Mouse (Mus musculus) kidney, adult 2 months (tissue): Measurements from ENCODE around the gene Cmtm3. TPM values are rescaled to one million over a fixed set of nuclear protein-coding genes. Genes with fewer than 3 reads are reported as not detected.
"Not testable (repeated sequence)": the region's sequence is repeated elsewhere in the genome, so short reads cannot be mapped to it uniquely, and the experiment has no call there.

Experiments used
- DNase-seq: peaks from one replicate; pipeline ENCODE4 v3.0.0; 2021
- H3K27ac ChIP-seq: fragments of 200-500 bp; 2 replicates; pipeline ENCODE4 v1.5.1; 2012; ENCODE audit warnings: low read depth, low read length, control low read depth, inconsistent platforms; ENCODE audit not compliant: insufficient read depth
- H3K27me3 ChIP-seq: fragments of 200-500 bp; replicated peaks from 2 replicates; pipeline ENCODE4 v1.6.1; 2012; ENCODE audit warnings: mild to moderate bottlenecking, moderate library complexity, low read length, inconsistent platforms; ENCODE audit not compliant: control insufficient read depth, insufficient read depth
- H3K36me3 ChIP-seq: fragments of 200-500 bp; 2 replicates; pipeline ENCODE4 v1.6.1; 2012; ENCODE audit warnings: mild to moderate bottlenecking, moderate library complexity, low read length, inconsistent platforms; ENCODE audit not compliant: control insufficient read depth, insufficient read depth
- H3K4me1 ChIP-seq: fragments of 200-500 bp; 2 replicates; pipeline ENCODE4 v1.6.1; 2011; ENCODE audit warnings: low read length; ENCODE audit not compliant: control insufficient read depth, insufficient read depth
- H3K4me3 ChIP-seq: fragments of 200-500 bp; 2 replicates; pipeline ENCODE4 v1.5.1; 2011; ENCODE audit warnings: mild to moderate bottlenecking, low read depth, low read length, control low read depth; ENCODE audit not compliant: insufficient read depth
- CTCF ChIP-seq: fragments of 200-500 bp; conservative IDR thresholded peaks from 2 replicates; pipeline ENCODE4 v1.5.1; 2011; ENCODE audit warnings: low read depth, mild to moderate bottlenecking, control low read depth, low read length, moderate library complexity, mixed read lengths; ENCODE audit not compliant: insufficient read depth, insufficient read length
- POLR2A ChIP-seq: fragments of 200-500 bp; IDR thresholded peaks from one replicate; pipeline ENCODE4 v1.6.1; 2011; ENCODE audit warnings: low read depth, low read length, control low read depth
- WGBS: fragments of 180-500 bp; shearing (Covaris S2); methylation state at CpG from one replicate; pipeline ENCODE4 v1.1.7; 2018; 5-methylcytosine and 5-hydroxymethylcytosine counted together
- polyA plus RNA-seq: library from polyadenylated mRNA; depleted of rRNA; stranded (reverse); fragments of >200 nt; gene quantifications from 2 replicates; pipeline ENCODE4 v1.2.3, GENCODE M21; 2012; rRNA removed

The Cmtm3 gene
- 53.3 and 60.4 TPM in 2 replicates for polyA plus RNA-seq

- Histone ChIP-seq H3K36me3 (no peaks in the 10 kb centered on the region), H3K27ac (peak within 1 kb of the TSS; percentile 72; the same call in 1 of the 2 replicates), H3K27me3 (no peaks in the 10 kb centered on the region), H3K4me3 (peak within 1 kb of the TSS; percentile 47), H3K4me1 (no peaks in the 10 kb centered on the region)
- peak; percentile 58 for DNase-seq
- TF ChIP-seq CTCF = no peak
- 19% methylated on average over 18 of the region's 18 CpGs for WGBS
Measured at GRCm38 (mm10) chr8:104339229-104339982, at the start of gene Cmtm3. TSS of gene Cmtm3 (plus strand) at chr8:104339410.

GRCm38 (mm10) chr8:104293081-104293480 is 46.1 kb upstream of the Cmtm3 start, which contains the start of gene Cmtm2a:
TSS of gene Cmtm2a (minus strand) at chr8:104293181.
- DNase-seq, H3K27ac ChIP-seq, H3K27me3 ChIP-seq, H3K4me3 ChIP-seq, H3K36me3 ChIP-seq, H3K4me1 ChIP-seq: not testable (repeated sequence)
- 91% methylated on average over 12 of the region's 12 CpGs for WGBS

GRCm38 (mm10) chr8:104294396-104294795 is 44.8 kb upstream of the Cmtm3 start:
- 78% methylated on average over 1 of the region's 1 CpGs for WGBS
- H3K27ac ChIP-seq = no peak overlapping the region
- no peak overlapping the region for H3K4me3 ChIP-seq
- no peaks in the 10 kb centered on the region for H3K36me3 ChIP-seq
- peak; percentile 69 for DNase-seq
- H3K27me3 ChIP-seq = no peaks in the 10 kb centered on the region
- TF ChIP-seq POLR2A = no peak
- no peak for TF ChIP-seq CTCF
- H3K4me1 ChIP-seq = peaks cover 6% of the 10 kb centered on the region; the same call in 1 of the 2 replicates

- WGBS = 34% methylated on average over 3 of the region's 3 CpGs
- not testable (repeated sequence) for H3K4me1 ChIP-seq, H3K36me3 ChIP-seq, H3K27me3 ChIP-seq, H3K27ac ChIP-seq, H3K4me3 ChIP-seq, DNase-seq
Measured at GRCm38 (mm10) chr8:104301577-104301976, 37.6 kb upstream of the Cmtm3 start.

- DNase-seq, H3K4me3 ChIP-seq, H3K27ac ChIP-seq, H3K4me1 ChIP-seq, H3K27me3 ChIP-seq, H3K36me3 ChIP-seq: not testable (repeated sequence)
- WGBS = 89% methylated on average over 4 of the region's 4 CpGs
Measured at GRCm38 (mm10) chr8:104302536-104302935, 36.7 kb upstream of the Cmtm3 start.

- no peak for DNase-seq
- Histone ChIP-seq H3K4me1 (no peaks in the 10 kb centered on the region), H3K4me3 (no peak overlapping the region), H3K36me3 (no peaks in the 10 kb centered on the region), H3K27me3 (no peaks in the 10 kb centered on the region), H3K27ac (no peak overlapping the region)
- no peak for TF ChIP-seq POLR2A
- no peak for TF ChIP-seq CTCF
- 86% methylated on average over 11 of the region's 11 CpGs for WGBS
Measured at GRCm38 (mm10) chr8:104304962-104305361, 34.2 kb upstream of the Cmtm3 start.

- DNase-seq = not testable (repeated sequence)
- 48% methylated on average over 6 of the region's 6 CpGs for WGBS
Measured at GRCm38 (mm10) chr8:104308341-104308740, 30.9 kb upstream of the Cmtm3 start.

GRCm38 (mm10) chr8:104309441-104310155 is 29.6 kb upstream of the Cmtm3 start, which contains the start of the genes Gm45711 and Cmtm1:
TSS of gene Gm45711 (minus strand) at chr8:104310081.
TSS of gene Cmtm1 (minus strand) at chr8:104310145.
- not testable (repeated sequence) for H3K27ac ChIP-seq, H3K4me1 ChIP-seq, H3K4me3 ChIP-seq, H3K36me3 ChIP-seq, H3K27me3 ChIP-seq
- 81% methylated on average over 36 of the region's 36 CpGs for WGBS
- peak; percentile 16 for DNase-seq

More at GRCm38 (mm10) chr8:104308341-104308740, 30.9 kb upstream of the Cmtm3 start:
- H3K36me3 ChIP-seq, H3K27me3 ChIP-seq, H3K4me3 ChIP-seq, H3K4me1 ChIP-seq, H3K27ac ChIP-seq: not testable (repeated sequence)

GRCm38 (mm10) chr8:104312023-104312422 is 27.2 kb upstream of the Cmtm3 start:
- H3K27ac ChIP-seq, DNase-seq, H3K4me1 ChIP-seq, H3K4me3 ChIP-seq, H3K36me3 ChIP-seq, H3K27me3 ChIP-seq: not testable (repeated sequence)
- WGBS = 74% methylated on average over 3 of the region's 3 CpGs
